Mouse (Mus musculus): Measurements from ENCODE around the gene Upf2. TPM values are rescaled to one million over a fixed set of nuclear protein-coding genes. Genes with fewer than 3 reads are reported as not detected.
A peak's percentile ranks its signal among the peaks of the same experiment; 100 is the strongest.
"Not testable (repeated sequence)": the region's sequence is repeated elsewhere in the genome, so short reads cannot be mapped to it uniquely, and the experiment has no call there.

Gene Upf2
- polyA plus RNA-seq, 1 experiment: 22.4 TPM

DNA sequence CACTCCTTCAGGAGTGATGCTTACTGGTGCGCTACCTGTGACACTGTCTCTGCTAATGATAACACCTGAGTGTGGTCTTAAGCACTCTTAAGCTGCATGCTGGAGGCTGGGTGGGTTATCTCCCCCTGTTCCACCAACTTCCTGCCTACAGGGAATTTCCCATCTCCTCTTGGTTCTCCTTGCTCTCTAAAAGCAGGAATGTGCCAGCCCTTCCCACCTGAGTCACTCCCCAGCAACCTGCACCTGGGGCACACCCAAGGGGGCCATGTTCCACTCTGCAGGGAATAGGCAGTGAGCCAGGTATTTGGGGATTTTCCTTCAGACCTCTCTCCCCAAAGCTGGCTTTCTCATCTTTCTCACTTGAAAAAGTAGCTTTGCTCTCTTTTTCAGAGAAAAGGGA, 128.8 kb downstream of the Upf2 start:
- H3K4me1 ChIP-seq (ENCODE audit: control insufficient read depth, insufficient read depth, low read length): peaks cover 25% of the 10 kb centered on the region
- H3K27ac ChIP-seq (ENCODE audit: insufficient read depth, low read depth, low read length): no peak overlapping the region
- TF ChIP-seq POLR2A (IDR thresholded peaks at IDR 0.05; ENCODE audit: borderline replicate concordance, low read depth, low read length) (no peak), CTCF (IDR thresholded peaks at IDR 0.05; ENCODE audit: low read depth, low read length) (no peak)
- H3K4me3 ChIP-seq (ENCODE audit: insufficient read depth, low read length): no peak overlapping the region

DNA sequence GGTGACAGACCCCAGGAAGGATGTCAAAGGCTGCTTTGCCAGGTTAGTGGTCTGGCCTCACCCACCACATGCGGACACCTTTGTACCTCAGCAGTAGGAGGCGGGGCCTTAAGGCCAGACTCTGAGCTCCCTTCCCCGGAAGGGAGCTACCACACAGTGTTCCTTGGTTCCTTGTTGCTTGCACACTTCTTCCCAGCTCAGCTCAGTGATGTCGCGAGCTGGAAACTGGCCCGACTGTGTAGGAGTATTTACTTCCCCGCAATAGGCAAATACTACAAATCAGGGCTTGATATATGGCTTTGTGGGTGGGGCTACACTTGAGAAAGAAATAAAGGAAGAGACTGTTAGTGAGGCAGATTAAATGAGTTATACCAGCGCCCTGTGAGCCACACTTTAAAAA, 129.8 kb downstream of the Upf2 start:
- peaks cover 30% of the 10 kb centered on the region for H3K4me1 ChIP-seq (ENCODE audit: control insufficient read depth, insufficient read depth, low read length)
- no peak overlapping the region for H3K27ac ChIP-seq (ENCODE audit: insufficient read depth, low read depth, low read length)
- TF ChIP-seq POLR2A (IDR thresholded peaks at IDR 0.05; ENCODE audit: borderline replicate concordance, low read depth, low read length) (no peak), CTCF (IDR thresholded peaks at IDR 0.05; ENCODE audit: low read depth, low read length) (no peak)
- no peak overlapping the region for H3K4me3 ChIP-seq (ENCODE audit: insufficient read depth, low read length)

DNA sequence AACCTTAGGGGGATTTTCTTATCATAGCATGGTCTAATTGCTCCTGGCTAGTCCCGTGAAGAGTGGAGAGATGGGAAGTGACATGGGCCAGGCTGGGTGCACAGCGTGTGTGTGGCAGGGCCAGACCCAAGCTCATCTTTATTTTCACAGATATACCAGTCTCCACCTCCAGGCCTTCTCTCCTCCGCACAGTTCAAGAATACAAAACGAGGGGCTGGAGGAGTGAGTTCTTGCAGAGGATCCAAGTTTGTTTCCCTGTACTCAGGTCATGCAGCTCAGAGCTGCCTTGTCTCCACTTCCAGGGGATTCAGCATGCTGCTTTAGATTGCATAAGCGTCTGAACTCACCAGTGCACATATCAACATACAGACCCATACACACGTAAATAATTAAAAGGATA, 131.3 kb downstream of the Upf2 start:
- H3K27ac ChIP-seq (ENCODE audit: insufficient read depth, low read depth, low read length): no peak overlapping the region
- H3K4me3 ChIP-seq (ENCODE audit: insufficient read depth, low read length): no peak overlapping the region
- H3K4me1 ChIP-seq (ENCODE audit: control insufficient read depth, insufficient read depth, low read length): peaks cover 34% of the 10 kb centered on the region
- TF ChIP-seq POLR2A (IDR thresholded peaks at IDR 0.05; ENCODE audit: borderline replicate concordance, low read depth, low read length) (no peak), CTCF (IDR thresholded peaks at IDR 0.05; ENCODE audit: low read depth, low read length) (no peak)

DNA sequence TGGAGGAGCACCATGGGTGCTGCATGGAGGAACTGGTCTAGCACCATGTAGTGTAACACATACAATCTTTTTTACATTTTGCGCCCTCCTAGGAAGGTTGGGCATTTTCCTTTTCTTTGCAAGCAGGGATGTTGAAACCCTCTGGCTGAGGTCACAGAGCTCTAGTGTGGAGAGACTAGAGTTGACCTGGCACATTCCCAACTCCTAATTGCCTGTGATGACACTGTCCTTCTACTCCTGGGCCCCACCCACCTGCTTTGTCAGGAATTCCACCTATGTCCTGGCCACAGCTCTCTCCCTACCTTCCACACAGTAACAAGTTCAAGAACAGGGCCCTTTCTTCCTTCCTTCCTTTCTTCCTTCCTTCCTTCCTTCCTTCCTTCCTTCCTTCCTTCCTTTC, 132.4 kb downstream of the Upf2 start:
- no peak overlapping the region for H3K4me3 ChIP-seq (ENCODE audit: insufficient read depth, low read length)
- TF ChIP-seq POLR2A (IDR thresholded peaks at IDR 0.05; ENCODE audit: borderline replicate concordance, low read depth, low read length) (no peak), CTCF (IDR thresholded peaks at IDR 0.05; ENCODE audit: low read depth, low read length) (no peak)
- peaks cover 34% of the 10 kb centered on the region for H3K4me1 ChIP-seq (ENCODE audit: control insufficient read depth, insufficient read depth, low read length)
- no peak overlapping the region for H3K27ac ChIP-seq (ENCODE audit: insufficient read depth, low read depth, low read length)

DNA sequence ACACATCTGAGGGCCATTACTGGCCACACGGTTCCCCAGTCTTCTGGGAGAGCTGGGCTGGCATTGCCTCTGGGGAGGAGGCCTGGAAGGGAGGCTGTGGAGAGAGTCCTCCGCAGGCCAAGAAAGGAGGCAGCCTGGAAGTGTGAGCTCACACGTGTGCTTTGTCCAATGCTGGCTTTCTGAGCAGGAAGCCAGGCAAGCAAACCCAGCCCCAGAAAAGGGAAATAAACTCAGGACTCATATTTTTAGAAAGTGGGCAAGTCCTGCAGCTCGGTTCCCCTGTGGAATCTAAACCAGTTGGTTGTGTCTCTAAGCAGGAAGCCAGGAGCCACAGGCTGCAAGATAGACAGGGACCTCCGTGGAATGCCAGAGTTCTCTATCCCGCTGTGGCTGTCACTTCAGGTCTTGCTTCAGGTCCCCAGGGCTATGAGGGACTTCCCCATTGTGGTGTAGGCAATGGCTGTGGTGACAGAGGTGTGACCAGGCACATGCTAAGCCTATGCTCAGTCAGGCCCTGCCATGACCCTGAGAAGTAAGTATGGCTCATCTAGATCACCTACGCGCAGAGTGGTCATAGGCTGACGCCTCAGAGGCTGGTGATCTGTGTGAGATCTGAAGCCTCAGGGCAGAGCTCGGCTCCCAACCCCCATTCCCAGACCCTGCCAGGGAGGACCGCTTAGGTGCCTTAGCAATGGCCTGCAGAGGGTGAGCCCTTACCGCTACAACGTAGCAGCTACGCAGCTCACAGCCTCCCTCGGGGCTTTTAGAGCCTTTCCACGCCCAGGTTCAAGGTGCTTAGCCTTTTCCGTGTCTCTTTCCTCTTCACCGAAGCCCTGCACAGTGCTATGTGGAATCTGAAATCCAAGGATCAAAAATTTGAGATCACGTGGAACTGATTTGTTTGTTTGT, 134.6 kb downstream of the Upf2 start:
- TF ChIP-seq POLR2A (IDR thresholded peaks at IDR 0.05; ENCODE audit: borderline replicate concordance, low read depth, low read length): no peak
- no peak for TF ChIP-seq CTCF (IDR thresholded peaks at IDR 0.05; ENCODE audit: low read depth, low read length)
- peak overlapping the region; percentile 74 for H3K27ac ChIP-seq (ENCODE audit: insufficient read depth, low read depth, low read length)
- peaks cover 31% of the 10 kb centered on the region for H3K4me1 ChIP-seq (ENCODE audit: control insufficient read depth, insufficient read depth, low read length)
- H3K4me3 ChIP-seq (ENCODE audit: insufficient read depth, low read length): no peak overlapping the region; the same call in 1 of the 2 replicates

DNA sequence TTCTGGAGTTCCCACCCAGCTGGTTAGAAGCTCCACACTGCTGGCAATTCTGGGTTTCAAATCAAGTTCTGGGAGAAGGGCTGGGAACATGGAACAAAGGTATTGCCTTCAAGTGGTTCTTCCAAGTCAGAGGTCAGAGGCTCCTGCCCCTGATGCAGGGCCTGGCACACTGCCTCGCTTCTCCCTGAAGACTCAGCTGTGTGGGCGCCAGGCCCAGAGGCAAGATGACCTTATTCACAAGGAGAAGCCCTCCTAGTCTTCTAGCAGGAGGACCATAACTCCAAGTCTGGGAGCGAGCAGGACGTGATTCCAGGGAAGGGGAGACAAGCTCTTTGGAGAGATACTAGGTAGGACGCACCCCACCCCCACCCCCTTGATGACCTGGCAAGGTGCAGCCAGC, 135.9 kb downstream of the Upf2 start:
- TF ChIP-seq POLR2A (IDR thresholded peaks at IDR 0.05; ENCODE audit: borderline replicate concordance, low read depth, low read length) (no peak), CTCF (IDR thresholded peaks at IDR 0.05; ENCODE audit: low read depth, low read length) (no peak)
- Histone ChIP-seq H3K4me1 (ENCODE audit: control insufficient read depth, insufficient read depth, low read length) (peaks cover 21% of the 10 kb centered on the region), H3K4me3 (ENCODE audit: insufficient read depth, low read length) (no peak overlapping the region), H3K27ac (ENCODE audit: insufficient read depth, low read depth, low read length) (no peak overlapping the region)

DNA sequence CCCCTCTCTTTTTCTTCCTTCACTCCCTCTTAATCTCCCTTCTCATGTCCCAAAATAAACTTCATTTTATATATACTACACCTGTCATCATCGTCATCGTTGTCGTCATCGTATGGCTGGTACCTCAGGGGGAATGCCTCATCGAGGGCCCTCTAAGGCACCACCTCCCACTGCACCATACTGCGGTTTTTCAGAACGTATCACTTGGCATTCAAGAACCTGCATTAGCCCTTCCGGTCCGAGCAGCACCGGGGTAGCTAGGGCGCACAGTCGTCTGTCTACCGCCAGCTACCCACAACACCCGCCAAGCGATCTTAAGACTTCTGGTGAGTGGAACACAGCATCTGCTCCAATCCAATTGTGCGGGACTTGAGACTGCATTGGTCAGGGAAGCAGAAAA, 138.7 kb downstream of the Upf2 start:
- H3K27ac ChIP-seq (ENCODE audit: insufficient read depth, low read depth, low read length); H3K4me3 ChIP-seq (ENCODE audit: insufficient read depth, low read length); H3K4me1 ChIP-seq (ENCODE audit: control insufficient read depth, insufficient read depth, low read length): not testable (repeated sequence)

DNA sequence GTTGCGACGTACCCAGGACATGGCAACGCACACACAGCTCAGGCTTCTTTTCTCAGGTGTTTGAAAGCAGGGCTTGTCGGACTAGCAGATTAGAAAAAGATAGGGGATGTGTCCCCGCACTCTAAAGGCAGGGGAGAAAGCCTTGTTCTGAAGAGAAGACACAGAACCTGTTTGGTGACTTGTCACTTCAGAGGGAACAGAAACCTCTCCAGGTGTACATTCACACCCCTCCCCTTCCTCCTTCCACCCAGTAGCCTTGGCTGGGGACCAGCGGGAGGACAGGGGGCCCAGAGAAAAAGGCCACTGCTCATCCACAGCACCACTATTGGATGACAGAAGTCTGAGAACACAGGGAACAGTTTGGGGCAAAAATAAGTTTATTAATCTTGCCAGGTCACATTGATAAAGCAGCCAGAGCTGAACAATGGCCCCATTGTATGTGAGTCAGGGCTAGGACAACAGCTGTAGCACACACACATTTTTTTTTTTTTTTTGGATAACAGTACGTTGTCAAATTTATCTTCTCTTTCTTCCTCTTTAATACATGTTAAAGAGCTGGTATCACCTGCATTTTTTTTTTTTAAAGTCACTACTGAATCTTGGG, 145.9 kb downstream of the Upf2 start:
- Histone ChIP-seq H3K27ac (ENCODE audit: insufficient read depth, low read depth, low read length) (no peak overlapping the region), H3K4me3 (ENCODE audit: insufficient read depth, low read length) (no peak overlapping the region), H3K4me1 (ENCODE audit: control insufficient read depth, insufficient read depth, low read length) (peaks cover 9% of the 10 kb centered on the region)
- TF ChIP-seq CTCF (IDR thresholded peaks at IDR 0.05; ENCODE audit: low read depth, low read length) (no peak), POLR2A (IDR thresholded peaks at IDR 0.05; ENCODE audit: borderline replicate concordance, low read depth, low read length) (no peak)

DNA sequence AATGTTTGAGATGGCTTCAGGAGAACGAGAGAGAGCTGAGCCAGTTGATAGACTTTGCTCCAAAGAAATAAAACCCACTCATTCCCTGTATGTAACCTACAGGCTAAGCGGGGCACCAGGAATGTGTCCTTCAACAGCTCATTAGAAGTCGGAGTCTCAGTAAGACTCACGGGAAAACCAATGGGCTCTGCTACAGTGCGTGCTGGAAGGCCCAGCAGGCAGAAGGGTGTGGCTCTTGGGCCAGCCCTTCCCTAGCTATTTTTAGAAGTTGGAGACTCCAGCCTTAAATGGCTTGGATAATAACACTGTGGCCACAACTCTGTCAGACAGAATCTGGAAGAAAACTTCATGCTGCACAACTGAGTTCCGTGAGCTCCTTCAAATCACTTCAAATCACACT, 147.7 kb downstream of the Upf2 start:
- no peak overlapping the region for H3K4me3 ChIP-seq (ENCODE audit: insufficient read depth, low read length)
- H3K27ac ChIP-seq (ENCODE audit: insufficient read depth, low read depth, low read length): no peak overlapping the region
- peaks cover 9% of the 10 kb centered on the region for H3K4me1 ChIP-seq (ENCODE audit: control insufficient read depth, insufficient read depth, low read length)
- no peak for TF ChIP-seq CTCF (IDR thresholded peaks at IDR 0.05; ENCODE audit: low read depth, low read length)
- TF ChIP-seq POLR2A (IDR thresholded peaks at IDR 0.05; ENCODE audit: borderline replicate concordance, low read depth, low read length): no peak

DNA sequence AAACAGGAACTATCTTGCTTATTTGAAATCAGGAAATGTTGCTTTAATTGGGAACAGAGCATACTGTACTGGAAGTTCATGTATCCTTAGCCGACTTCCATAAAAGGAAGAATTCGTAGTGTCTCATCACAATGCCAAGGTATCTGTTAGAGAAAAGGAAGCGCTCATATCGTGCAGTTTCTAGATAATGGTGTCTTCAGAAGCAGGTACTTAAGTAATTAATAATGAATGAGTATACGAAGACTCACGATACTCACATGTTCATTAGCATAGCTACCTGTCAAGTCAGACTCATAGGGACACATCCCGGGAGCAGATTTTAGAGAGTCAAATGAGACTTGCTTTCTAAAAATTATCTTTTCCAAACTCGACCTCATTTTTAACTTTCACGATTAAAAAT, 148.2 kb downstream of the Upf2 start:
- H3K4me3 ChIP-seq (ENCODE audit: insufficient read depth, low read length): no peak overlapping the region
- TF ChIP-seq POLR2A (IDR thresholded peaks at IDR 0.05; ENCODE audit: borderline replicate concordance, low read depth, low read length) (no peak), CTCF (IDR thresholded peaks at IDR 0.05; ENCODE audit: low read depth, low read length) (no peak)
- H3K27ac ChIP-seq (ENCODE audit: insufficient read depth, low read depth, low read length): no peak overlapping the region
- H3K4me1 ChIP-seq (ENCODE audit: control insufficient read depth, insufficient read depth, low read length): peaks cover 9% of the 10 kb centered on the region

Measured in bone marrow macrophage, adult 2 months (primary cell).